Mouse (Mus musculus): ENCODE measurements around the gene Slc9a9.

DNA sequence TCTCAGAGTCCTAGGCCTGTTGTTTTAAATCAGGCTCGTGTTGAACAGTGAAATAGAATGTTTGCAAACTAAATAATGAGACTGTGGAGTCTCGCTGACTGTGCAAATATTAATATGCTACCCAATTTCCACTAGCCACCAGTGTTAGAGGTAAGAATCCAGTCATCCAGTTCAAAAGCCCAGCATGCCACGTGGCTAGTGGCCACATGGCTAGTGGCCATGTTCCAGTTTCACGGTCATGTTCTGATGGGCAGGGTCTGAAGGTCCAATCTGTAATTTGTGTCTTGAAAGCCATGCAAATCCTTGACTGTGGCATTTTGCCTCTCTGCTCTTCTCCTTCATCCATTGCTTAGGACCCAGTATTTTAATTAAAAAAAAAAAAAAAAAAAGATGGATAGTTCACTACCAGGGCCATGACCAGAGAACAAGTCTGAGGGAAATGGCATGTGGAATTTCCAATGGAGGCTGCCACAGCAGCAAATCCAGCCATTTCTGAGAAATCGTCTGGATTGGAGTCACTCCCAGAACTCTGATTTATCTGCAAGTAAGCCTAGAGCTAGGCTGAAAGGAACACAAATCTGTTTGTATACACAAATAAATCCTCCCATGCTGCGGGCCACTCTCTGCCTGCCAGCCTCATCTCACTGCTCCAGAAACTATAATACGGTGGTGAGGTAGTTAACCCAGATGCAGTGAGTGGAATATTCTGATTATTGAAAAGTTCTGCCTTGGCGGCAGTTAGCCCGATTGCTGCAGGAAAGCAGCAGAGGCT lies 35.5 kb downstream of the Slc9a9 start:
- TF ChIP-seq CTCF (IDR thresholded peaks at IDR 0.05; ENCODE audit: borderline replicate concordance, extremely low read depth, insufficient read depth, insufficient read length) (no peak), POLR2A (IDR thresholded peaks at IDR 0.05; ENCODE audit: borderline replicate concordance, extremely low read depth, insufficient read depth, insufficient read length, poor library complexity, severe bottlenecking) (no peak)
